Mouse (Mus musculus) heart, postnatal 0 days (tissue): Measurements from ENCODE around the gene Tnk2. TPM values are rescaled to one million over a fixed set of nuclear protein-coding genes. Genes with fewer than 3 reads are reported as not detected.
A peak's percentile ranks its signal among the peaks of the same experiment; 100 is the strongest.
"Not testable (repeated sequence)": the region's sequence is repeated elsewhere in the genome, so short reads cannot be mapped to it uniquely, and the experiment has no call there.

Experiments
- ATAC-seq: fragments of 200-750 bp; cut with Nextera tagmentation; 2 replicates; pipeline ENCODE4 v1.8.0; 2017; ENCODE audit warnings: low read depth, moderate number of reproducible peaks, moderate library complexity; ENCODE audit not compliant: insufficient read depth
- DNase-seq: peaks from one replicate; pipeline ENCODE4 v3.0.0-alpha.2; 2016; ENCODE audit warnings: low spot score
- H3K27ac ChIP-seq: fragments of 300-500 bp; sonication (generic); 2 replicates; pipeline ENCODE4 v1.5.1; 2014; ENCODE audit warnings: low read depth, mild to moderate bottlenecking
- H3K27me3 ChIP-seq: fragments of 300-500 bp; sonication (generic); 2 replicates; pipeline ENCODE4 v1.6.1; 2014; ENCODE audit warnings: low read length, mixed read lengths; ENCODE audit not compliant: control insufficient read depth, insufficient read depth
- H3K36me3 ChIP-seq: fragments of 300-500 bp; sonication (generic); replicated peaks from 2 replicates; pipeline ENCODE4 v1.6.1; 2014; ENCODE audit warnings: low read length, mixed read lengths; ENCODE audit not compliant: control insufficient read depth, insufficient read depth
- H3K4me1 ChIP-seq: fragments of 300-500 bp; sonication (generic); 2 replicates; pipeline ENCODE4 v1.6.1; 2014; ENCODE audit warnings: antibody characterized with exemption; ENCODE audit not compliant: control insufficient read depth, insufficient read depth
- H3K4me2 ChIP-seq: fragments of 300-500 bp; sonication (generic); 2 replicates; pipeline ENCODE4 v1.6.1; 2014; ENCODE audit warnings: low read depth, mild to moderate bottlenecking, low read length, moderate library complexity
- H3K4me3 ChIP-seq: fragments of 300-500 bp; sonication (generic); 2 replicates; pipeline ENCODE4 v1.5.1; 2014; ENCODE audit warnings: low read depth, low read length
- H3K9ac ChIP-seq: fragments of 300-500 bp; sonication (generic); replicated peaks from 2 replicates; pipeline ENCODE4 v1.6.1; 2014; ENCODE audit warnings: low read depth, low read length, mixed read lengths
- H3K9me3 ChIP-seq: fragments of 300-500 bp; sonication (generic); replicated peaks from 2 replicates; pipeline ENCODE4 v1.6.1; 2016; ENCODE audit warnings: low read length; ENCODE audit not compliant: control insufficient read depth
- CTCF ChIP-seq: IDR thresholded peaks from 2 replicates; pipeline ENCODE4 v1.5.1; 2016; ENCODE audit warnings: antibody characterized with exemption, control low read depth, low read depth
- EP300 ChIP-seq: IDR thresholded peaks from 2 replicates; pipeline ENCODE4 v1.6.1; 2016; ENCODE audit warnings: antibody characterized with exemption, low read depth
- WGBS: fragments of 180-500 bp; shearing (Covaris S2); extraction: QIAGEN DNeasy Blood & Tissue Kit; methylation state at CpG from one replicate; pipeline ENCODE4 v1.1.7; 2014; 5-methylcytosine and 5-hydroxymethylcytosine counted together
- polyA plus RNA-seq: library from polyadenylated mRNA; unstranded; fragments of >200 nt; fragmentation: Nextera tagmentation; extraction: Ambion mirVana; gene quantifications from 2 replicates; pipeline ENCODE4 v1.2.1, GENCODE M21; 2015
- total RNA-seq: library from RNA; depleted of rRNA; stranded (reverse); fragments of >200 nt; gene quantifications from 2 replicates; pipeline ENCODE4 v1.2.3, GENCODE M21; 2014; ENCODE audit warnings: low replicate concordance

The Tnk2 gene
- total and polyA plus RNA-seq, 2 experiments from 2014 or later: 6.0 to 14.2 TPM

GRCm38 (mm10) chr16:32636331-32636730 lies 7.3 kb upstream of the Tnk2 start:
- Histone ChIP-seq H3K36me3 (peaks cover 12% of the 10 kb centered on the region), H3K9me3 (no peaks in the 10 kb centered on the region), H3K4me2 (no peak overlapping the region), H3K4me1 (no peaks in the 10 kb centered on the region), H3K27me3 (no peaks in the 10 kb centered on the region), H3K9ac (no peak overlapping the region), H3K4me3 (no peak overlapping the region), H3K27ac (no peak overlapping the region)
- DNase-seq (no peak), ATAC-seq (no peak)
- no peak for TF ChIP-seq CTCF
- TF ChIP-seq EP300: no peak
- 86% methylated on average over 3 of the region's 3 CpGs for WGBS

- DNase-seq: no peak
- Histone ChIP-seq H3K4me1 (no peaks in the 10 kb centered on the region), H3K27me3 (no peaks in the 10 kb centered on the region), H3K9ac (no peak overlapping the region), H3K4me2 (no peak overlapping the region), H3K4me3 (no peak overlapping the region), H3K27ac (no peak overlapping the region), H3K9me3 (no peaks in the 10 kb centered on the region), H3K36me3 (peaks cover 12% of the 10 kb centered on the region)
- TF ChIP-seq EP300 (no peak), CTCF (no peak)
- ATAC-seq: no peak
- WGBS: 28% methylated on average over 6 of the region's 6 CpGs
These were observed 6.7 kb upstream of the Tnk2 start for GRCm38 (mm10) chr16:32636871-32637521.

GRCm38 (mm10) chr16:32638476-32638875 lies 5.2 kb upstream of the Tnk2 start:
- Histone ChIP-seq H3K27me3 (no peaks in the 10 kb centered on the region), H3K9ac (no peak overlapping the region), H3K27ac (no peak overlapping the region), H3K4me1 (no peaks in the 10 kb centered on the region), H3K4me3 (no peak overlapping the region), H3K9me3 (no peaks in the 10 kb centered on the region), H3K36me3 (no peaks in the 10 kb centered on the region), H3K4me2 (no peak overlapping the region)
- TF ChIP-seq CTCF (peak; percentile 90), EP300 (no peak)
- ATAC-seq (peak; percentile 71), DNase-seq (peak; percentile 81)
- WGBS: 9% methylated on average over 8 of the region's 8 CpGs

GRCm38 (mm10) chr16:32640096-32640495 lies 3.6 kb upstream of the Tnk2 start:
- ATAC-seq (no peak), DNase-seq (peak; percentile 21)
- Histone ChIP-seq H3K27ac (0 out of 2 replicates have a peak overlapping the region, but pooled peaks have one; percentile 4), H3K9me3 (no peaks in the 10 kb centered on the region), H3K36me3 (no peaks in the 10 kb centered on the region), H3K4me1 (peaks cover 2% of the 10 kb centered on the region), H3K27me3 (no peaks in the 10 kb centered on the region), H3K4me2 (no peak overlapping the region), H3K9ac (no peak overlapping the region), H3K4me3 (no peak overlapping the region)
- 26% methylated on average over 5 of the region's 5 CpGs for WGBS
- TF ChIP-seq CTCF: no peak
- no peak for TF ChIP-seq EP300

- not testable (repeated sequence) for H3K27me3 ChIP-seq, H3K4me2 ChIP-seq, H3K4me3 ChIP-seq, H3K9me3 ChIP-seq, H3K9ac ChIP-seq, DNase-seq, H3K4me1 ChIP-seq, ATAC-seq, H3K36me3 ChIP-seq
- H3K27ac ChIP-seq: 0 out of 2 replicates have a peak overlapping the region, but pooled peaks have one; percentile 4
- WGBS: 73% methylated on average over 2 of the region's 2 CpGs
These were observed 3.0 kb upstream of the Tnk2 start for GRCm38 (mm10) chr16:32640683-32641082.

- Histone ChIP-seq H3K4me2 (no peak overlapping the region), H3K27me3 (no peaks in the 10 kb centered on the region), H3K9ac (no peak overlapping the region), H3K4me1 (peaks cover 12% of the 10 kb centered on the region), H3K36me3 (no peaks in the 10 kb centered on the region), H3K27ac (no peak overlapping the region), H3K4me3 (no peak overlapping the region), H3K9me3 (no peaks in the 10 kb centered on the region)
- ATAC-seq (no peak), DNase-seq (no peak)
- WGBS: 60% methylated on average over 20 of the region's 20 CpGs
- no peak for TF ChIP-seq EP300
- TF ChIP-seq CTCF: no peak
These were observed 2.0 kb upstream of the Tnk2 start for GRCm38 (mm10) chr16:32641440-32642219.
